Mouse (Mus musculus) midbrain, embryonic 11.5 days (tissue): ENCODE measurements around the gene Tnpo1. TPM values are rescaled to one million over a fixed set of nuclear protein-coding genes. Genes with fewer than 3 reads are reported as not detected.

Experiments
- ATAC-seq: fragments of 200-750 bp; cut with Nextera tagmentation; 2 replicates; pipeline ENCODE4 v1.8.0; 2017; ENCODE audit warnings: moderate TSS enrichment, moderate library complexity; ENCODE audit not compliant: low FRiP score
- DNase-seq: peaks from one replicate; pipeline ENCODE4 v3.0.0; 2015; ENCODE audit warnings: low spot score; ENCODE audit errors: missing footprints
- H3K27ac ChIP-seq: fragments of 300-500 bp; sonication (generic); 2 replicates; pipeline ENCODE4 v1.5.1; 2014; ENCODE audit warnings: low read depth, low read length
- H3K27me3 ChIP-seq: fragments of 300-500 bp; sonication (generic); 2 replicates; pipeline ENCODE4 v1.6.1; 2014; ENCODE audit warnings: mild to moderate bottlenecking, low read length, moderate library complexity, mixed read lengths; ENCODE audit not compliant: control insufficient read depth, insufficient read depth
- H3K36me3 ChIP-seq: fragments of 300-500 bp; sonication (generic); 2 replicates; pipeline ENCODE4 v1.6.1; 2014; ENCODE audit warnings: mild to moderate bottlenecking, low read length, moderate library complexity, mixed read lengths; ENCODE audit not compliant: control insufficient read depth, insufficient read depth
- H3K4me1 ChIP-seq: fragments of 300-500 bp; sonication (generic); 2 replicates; pipeline ENCODE4 v1.6.1; 2014; ENCODE audit warnings: low read length; ENCODE audit not compliant: control insufficient read depth, insufficient read depth
- H3K4me2 ChIP-seq: fragments of 300-500 bp; sonication (generic); 2 replicates; pipeline ENCODE4 v1.6.1; 2014; ENCODE audit warnings: mild to moderate bottlenecking, moderate library complexity
- H3K4me3 ChIP-seq: fragments of 300-500 bp; sonication (generic); 2 replicates; pipeline ENCODE4 v1.5.1; 2014; ENCODE audit warnings: low read depth, low read length
- H3K9ac ChIP-seq: fragments of 300-500 bp; sonication (generic); 2 replicates; pipeline ENCODE4 v1.6.1; 2014; ENCODE audit warnings: low read length
- H3K9me3 ChIP-seq: fragments of 300-500 bp; sonication (generic); 2 replicates; pipeline ENCODE4 v1.6.1; 2016; ENCODE audit warnings: low read length; ENCODE audit not compliant: control insufficient read depth
- WGBS: fragments of 180-500 bp; shearing (Covaris S2); extraction: QIAGEN DNeasy Blood & Tissue Kit; methylation state at CpG from one replicate; pipeline ENCODE4 v1.1.7; 2014; 5-methylcytosine and 5-hydroxymethylcytosine counted together
- polyA plus RNA-seq: library from polyadenylated mRNA; unstranded; fragments of >200 nt; fragmentation: Nextera tagmentation; extraction: Ambion mirVana; gene quantifications from 2 replicates; pipeline ENCODE4 v1.2.1, GENCODE M21; 2014

The Tnpo1 gene
- polyA plus RNA-seq, 1 experiment from 2014 or later: 63.1 TPM

GRCm38 (mm10) chr13:98955676-98956075 lies 29.5 kb upstream of the Tnpo1 start:
- H3K4me2 ChIP-seq: no peak overlapping the region

GRCm38 (mm10) chr13:98955226-98955625 lies 29.0 kb upstream of the Tnpo1 start:
- 66% methylated on average over 5 of the region's 5 CpGs for WGBS
- H3K4me3 ChIP-seq: no peak overlapping the region
- no peak overlapping the region for H3K4me2 ChIP-seq
- ATAC-seq: no peak
- H3K27me3 ChIP-seq: no peaks in the 10 kb centered on the region
- no peak overlapping the region for H3K27ac ChIP-seq
- H3K9me3 ChIP-seq: no peaks in the 10 kb centered on the region
- H3K36me3 ChIP-seq: no peaks in the 10 kb centered on the region
- DNase-seq: no peak
- H3K9ac ChIP-seq: no peak overlapping the region
- H3K4me1 ChIP-seq: no peaks in the 10 kb centered on the region; the same call in none of the 2 replicates

More at GRCm38 (mm10) chr13:98955676-98956075, 29.5 kb upstream of the Tnpo1 start:
- 71% methylated on average over 6 of the region's 6 CpGs for WGBS
- no peak for DNase-seq
- H3K9ac ChIP-seq: no peak overlapping the region
- no peaks in the 10 kb centered on the region for H3K27me3 ChIP-seq
- no peaks in the 10 kb centered on the region for H3K36me3 ChIP-seq
- no peak overlapping the region for H3K27ac ChIP-seq
- no peak for ATAC-seq
- no peak overlapping the region for H3K4me3 ChIP-seq
- H3K9me3 ChIP-seq: no peaks in the 10 kb centered on the region
- no peaks in the 10 kb centered on the region; the same call in none of the 2 replicates for H3K4me1 ChIP-seq

GRCm38 (mm10) chr13:98953830-98954229 lies 27.6 kb upstream of the Tnpo1 start:
- Histone ChIP-seq H3K36me3 (no peaks in the 10 kb centered on the region), H3K9me3 (no peaks in the 10 kb centered on the region), H3K4me1 (no peaks in the 10 kb centered on the region; the same call in none of the 2 replicates), H3K9ac (no peak overlapping the region), H3K27me3 (no peaks in the 10 kb centered on the region), H3K4me2 (no peak overlapping the region), H3K27ac (no peak overlapping the region), H3K4me3 (no peak overlapping the region)
- DNase-seq (no peak), ATAC-seq (no peak)
- WGBS: 88% methylated on average over 5 of the region's 5 CpGs

GRCm38 (mm10) chr13:98951951-98952350 lies 25.8 kb upstream of the Tnpo1 start:
- DNase-seq: no peak
- Histone ChIP-seq H3K36me3 (no peaks in the 10 kb centered on the region), H3K9ac (no peak overlapping the region), H3K4me3 (no peak overlapping the region), H3K9me3 (no peaks in the 10 kb centered on the region), H3K4me2 (no peak overlapping the region), H3K4me1 (peaks cover 3% of the 10 kb centered on the region; the same call in 1 of the 2 replicates), H3K27me3 (no peaks in the 10 kb centered on the region), H3K27ac (no peak overlapping the region)
- 74% methylated on average over 7 of the region's 7 CpGs for WGBS
- ATAC-seq: no peak

- H3K9me3 ChIP-seq: no peaks in the 10 kb centered on the region
- H3K27ac ChIP-seq: no peak overlapping the region
- no peaks in the 10 kb centered on the region for H3K36me3 ChIP-seq
- H3K9ac ChIP-seq: no peak overlapping the region
- ATAC-seq: no peak
- H3K4me2 ChIP-seq: no peak overlapping the region
- no peaks in the 10 kb centered on the region for H3K27me3 ChIP-seq
- 31% methylated on average over 4 of the region's 4 CpGs for WGBS
- no peak for DNase-seq
- peaks cover 3% of the 10 kb centered on the region; the same call in 1 of the 2 replicates for H3K4me1 ChIP-seq
- H3K4me3 ChIP-seq: no peak overlapping the region
These were observed 22.0 kb upstream of the Tnpo1 start for GRCm38 (mm10) chr13:98948146-98948545.

GRCm38 (mm10) chr13:98946434-98946833 lies 20.2 kb upstream of the Tnpo1 start:
- H3K27ac ChIP-seq: no peak overlapping the region
- no peak for DNase-seq
- peaks cover 3% of the 10 kb centered on the region; the same call in 1 of the 2 replicates for H3K4me1 ChIP-seq
- H3K9me3 ChIP-seq: no peaks in the 10 kb centered on the region
- H3K4me3 ChIP-seq: no peak overlapping the region
- no peak overlapping the region for H3K4me2 ChIP-seq
- no peak overlapping the region for H3K9ac ChIP-seq
- 96% methylated on average over 7 of the region's 7 CpGs for WGBS
- no peaks in the 10 kb centered on the region for H3K36me3 ChIP-seq
- no peaks in the 10 kb centered on the region for H3K27me3 ChIP-seq
- ATAC-seq: no peak

GRCm38 (mm10) chr13:98945908-98946307 lies 19.7 kb upstream of the Tnpo1 start:
- peaks cover 3% of the 10 kb centered on the region; the same call in 1 of the 2 replicates for H3K4me1 ChIP-seq
- H3K27ac ChIP-seq: no peak overlapping the region
- H3K4me3 ChIP-seq: no peak overlapping the region
- no peak for ATAC-seq
- no peak for DNase-seq
- no peaks in the 10 kb centered on the region for H3K27me3 ChIP-seq
- 58% methylated on average over 3 of the region's 3 CpGs for WGBS
- H3K36me3 ChIP-seq: no peaks in the 10 kb centered on the region
- no peak overlapping the region for H3K9ac ChIP-seq
- H3K4me2 ChIP-seq: no peak overlapping the region
- no peaks in the 10 kb centered on the region for H3K9me3 ChIP-seq

GRCm38 (mm10) chr13:98945381-98945780 lies 19.2 kb upstream of the Tnpo1 start:
- no peak overlapping the region for H3K4me3 ChIP-seq
- ATAC-seq (no peak), DNase-seq (no peak)
- peaks cover 3% of the 10 kb centered on the region; the same call in 1 of the 2 replicates for H3K4me1 ChIP-seq
- no peak overlapping the region for H3K4me2 ChIP-seq
- H3K9ac ChIP-seq: no peak overlapping the region
- no peaks in the 10 kb centered on the region for H3K27me3 ChIP-seq
- H3K9me3 ChIP-seq: no peaks in the 10 kb centered on the region
- WGBS: 84% methylated on average over 4 of the region's 4 CpGs
- H3K27ac ChIP-seq: no peak overlapping the region
- H3K36me3 ChIP-seq: no peaks in the 10 kb centered on the region

- DNase-seq (no peak), ATAC-seq (no peak)
- WGBS: 85% methylated on average over 7 of the region's 7 CpGs
- Histone ChIP-seq H3K4me1 (peaks cover 3% of the 10 kb centered on the region; the same call in 1 of the 2 replicates), H3K27ac (no peak overlapping the region), H3K4me2 (no peak overlapping the region), H3K9ac (no peak overlapping the region), H3K4me3 (no peak overlapping the region), H3K27me3 (no peaks in the 10 kb centered on the region), H3K9me3 (no peaks in the 10 kb centered on the region), H3K36me3 (no peaks in the 10 kb centered on the region)
These were observed 18.5 kb upstream of the Tnpo1 start for GRCm38 (mm10) chr13:98944620-98945081.
